Mouse (Mus musculus): ENCODE measurements at regions not wholly inside any gene's neighbourhood (a gene's known extent, or its start where the extent isn't known, plus 50 kb on each side); places are given as distances from the start of the nearest gene placed in this dataset.

DNA sequence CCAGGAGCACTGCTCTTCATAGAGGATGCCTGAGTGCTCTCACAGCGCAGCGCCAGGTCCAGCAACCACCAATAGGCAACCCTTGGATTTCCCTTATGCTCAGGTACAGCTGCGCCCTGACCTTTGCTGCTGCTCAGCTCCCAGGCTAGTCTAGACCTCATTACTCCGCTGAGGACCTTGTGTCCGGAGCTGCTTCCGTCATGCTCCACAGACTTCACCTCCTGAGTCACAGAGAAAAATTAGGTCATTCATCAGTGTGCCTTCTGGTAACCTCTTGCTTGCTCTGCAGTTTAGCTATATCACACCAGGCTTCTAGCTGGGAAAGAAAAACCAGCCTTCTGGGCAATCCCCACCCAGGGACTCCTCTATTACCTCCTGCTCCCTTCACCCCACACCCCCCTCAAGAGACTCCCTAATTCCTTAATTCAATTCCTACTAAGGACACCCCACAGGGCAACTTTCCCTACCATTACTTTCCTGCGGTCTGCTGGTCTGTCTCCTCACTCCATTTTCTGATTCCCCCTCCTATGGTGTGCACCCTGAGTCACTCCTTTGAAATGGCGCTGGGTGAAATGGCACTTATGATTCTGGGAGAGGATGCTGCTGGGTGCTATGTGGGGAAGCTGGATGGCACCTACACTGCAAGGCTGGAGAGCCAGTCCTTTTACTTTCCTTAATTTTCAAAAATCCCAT, 835.0 kb upstream of the Car8 start:
- TF ChIP-seq GATA1 (IDR thresholded peaks at IDR 0.05; ENCODE audit: borderline replicate concordance, low read length) (no peak), FLI1 (IDR thresholded peaks at IDR 0.05; ENCODE audit: low read length) (no peak)

Data from megakaryocyte, embryonic 14.5 days (primary cell).